Mouse (Mus musculus): ENCODE measurements around the gene St3gal6.
"Not testable (repeated sequence)": the region's sequence is repeated elsewhere in the genome, so short reads cannot be mapped to it uniquely, and the experiment has no call there.

St3gal6 gene

GRCm38 (mm10) chr16:58474875-58475274 is 49.2 kb downstream of the St3gal6 start:
- DNase-seq, result no peak

DNA sequence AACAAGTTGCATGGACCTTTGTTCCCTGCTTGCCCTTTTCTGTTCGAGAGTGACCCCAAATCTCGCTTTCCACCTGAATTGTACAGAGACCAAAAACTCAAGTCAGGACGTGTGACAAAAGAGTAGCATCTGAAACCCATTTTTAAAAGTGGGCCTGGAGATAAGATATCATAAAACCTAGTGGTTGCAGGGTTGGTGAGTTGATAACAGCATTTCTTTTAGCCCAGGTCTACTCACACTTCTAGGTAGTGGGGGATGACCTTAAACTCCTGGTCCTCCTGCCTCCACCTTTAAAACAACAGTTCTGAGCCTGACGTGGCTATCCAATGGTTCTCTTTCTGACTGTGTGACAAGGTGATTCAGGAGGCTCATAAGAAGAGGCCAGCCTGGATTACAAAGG is 53.2 kb downstream of the St3gal6 start:
- no peak for DNase-seq

- DNase-seq, result no peak
These were observed 54.0 kb downstream of the St3gal6 start for GRCm38 (mm10) chr16:58470061-58470460.

DNA sequence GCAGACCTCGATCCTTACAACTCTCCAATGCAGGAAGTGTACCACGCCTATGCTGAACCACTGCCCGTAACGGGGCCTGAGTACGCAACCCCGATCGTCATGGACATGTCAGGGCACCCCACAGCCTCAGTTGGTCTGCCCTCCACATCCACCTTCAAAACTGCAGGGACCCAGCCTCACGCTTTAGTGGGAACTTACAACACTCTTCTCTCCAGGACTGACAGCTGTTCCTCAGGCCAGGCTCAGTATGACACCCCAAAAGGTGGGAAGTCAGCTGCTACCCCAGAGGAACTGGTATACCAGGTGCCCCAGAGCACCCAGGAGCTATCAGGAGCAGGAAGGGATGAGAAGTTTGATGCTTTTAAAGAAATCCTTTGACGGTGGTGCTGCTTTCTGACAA is 58.6 kb downstream of the St3gal6 start:
- no peak for DNase-seq

- DNase-seq, result no peak
These were observed 60.0 kb downstream of the St3gal6 start for GRCm38 (mm10) chr16:58464051-58464450.

DNA sequence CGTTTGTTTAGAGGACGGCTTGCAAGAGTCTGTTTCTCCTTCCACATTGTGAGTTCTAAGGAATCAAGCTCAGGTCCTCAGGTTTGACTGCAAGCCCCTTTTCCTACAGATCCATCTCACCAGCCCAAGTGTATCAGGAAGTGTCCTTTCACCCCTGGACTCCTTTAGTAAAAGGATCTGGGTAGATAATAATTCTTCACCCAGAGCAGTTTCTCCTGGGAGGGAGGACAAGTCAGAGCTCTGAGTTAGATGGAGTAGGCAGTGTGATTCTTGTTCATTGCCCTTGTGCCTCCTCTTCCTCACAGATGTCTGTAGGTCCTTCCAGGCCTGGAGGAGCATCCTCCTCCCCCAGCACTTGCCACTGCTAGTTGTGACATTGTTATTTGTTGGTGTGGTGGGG is 61.5 kb downstream of the St3gal6 start:
- DNase-seq, result no peak

- DNase-seq, result no peak
These were observed 62.1 kb downstream of the St3gal6 start for GRCm38 (mm10) chr16:58461856-58462518.

GRCm38 (mm10) chr16:58460386-58460785 is 63.7 kb downstream of the St3gal6 start:
- no peak for DNase-seq

DNA sequence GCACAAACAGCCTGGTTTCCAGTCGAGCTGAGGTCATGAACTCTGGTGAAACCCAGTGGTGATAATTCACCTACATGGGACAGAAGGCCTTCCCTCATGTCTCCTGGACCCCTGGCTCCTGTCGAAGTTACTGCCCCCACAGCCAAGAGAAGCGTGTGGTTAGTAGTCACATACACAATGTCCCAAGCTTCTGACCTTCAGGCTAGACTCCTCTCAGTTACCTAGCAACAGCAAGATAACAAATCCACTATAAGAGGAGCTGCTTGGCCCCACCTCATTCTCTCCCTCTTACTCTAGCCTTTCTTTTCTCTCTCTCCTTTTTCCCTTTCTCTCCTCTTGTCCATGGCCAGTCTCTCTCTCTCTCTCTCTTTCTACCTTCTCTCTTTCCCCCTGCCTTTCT is 64.1 kb downstream of the St3gal6 start:
- not testable (repeated sequence) for DNase-seq

- no peak for DNase-seq
These were observed 67.1 kb downstream of the St3gal6 start for GRCm38 (mm10) chr16:58456991-58457390.

- no peak for DNase-seq
These were observed 67.6 kb downstream of the St3gal6 start for GRCm38 (mm10) chr16:58456445-58456844.

DNA sequence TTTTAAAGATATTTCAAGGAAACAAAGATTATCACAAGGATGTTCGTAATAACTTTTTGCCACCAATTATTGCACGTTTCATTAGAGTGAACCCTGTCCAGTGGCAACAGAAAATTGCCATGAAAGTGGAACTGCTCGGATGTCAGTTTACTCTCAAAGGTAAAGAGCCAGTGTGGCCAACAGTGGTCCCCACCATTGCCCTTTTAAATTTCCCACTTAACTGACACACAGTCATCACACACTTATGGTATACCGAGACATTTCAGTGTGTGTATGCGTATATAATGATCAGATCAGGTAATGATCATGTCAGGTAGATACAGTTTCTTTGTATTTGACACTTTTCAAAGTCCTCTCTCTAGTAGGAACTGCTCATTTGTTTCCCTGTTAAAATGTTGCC is 68.9 kb downstream of the St3gal6 start:
- no peak for DNase-seq

DNA sequence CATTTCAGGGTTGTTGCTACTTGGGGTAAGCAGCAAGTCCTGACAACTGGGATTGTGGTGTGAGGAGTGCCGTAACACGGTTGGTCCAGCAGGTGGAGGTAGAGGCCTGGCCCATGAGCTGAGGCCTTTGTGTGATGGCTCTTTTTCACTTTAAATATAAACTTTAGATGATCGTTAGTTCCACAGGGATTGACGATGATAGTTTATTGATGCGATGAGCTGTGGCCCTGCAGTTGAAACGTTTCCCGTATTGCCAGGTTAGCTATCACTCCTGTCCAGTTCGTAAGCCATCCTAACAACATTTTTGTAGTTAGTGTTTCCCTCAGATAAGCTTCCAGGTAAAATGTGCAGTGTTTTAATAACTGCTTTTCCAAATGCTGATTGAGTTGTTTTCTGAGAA is 69.4 kb downstream of the St3gal6 start:
- peak; percentile 10 for DNase-seq

DNA sequence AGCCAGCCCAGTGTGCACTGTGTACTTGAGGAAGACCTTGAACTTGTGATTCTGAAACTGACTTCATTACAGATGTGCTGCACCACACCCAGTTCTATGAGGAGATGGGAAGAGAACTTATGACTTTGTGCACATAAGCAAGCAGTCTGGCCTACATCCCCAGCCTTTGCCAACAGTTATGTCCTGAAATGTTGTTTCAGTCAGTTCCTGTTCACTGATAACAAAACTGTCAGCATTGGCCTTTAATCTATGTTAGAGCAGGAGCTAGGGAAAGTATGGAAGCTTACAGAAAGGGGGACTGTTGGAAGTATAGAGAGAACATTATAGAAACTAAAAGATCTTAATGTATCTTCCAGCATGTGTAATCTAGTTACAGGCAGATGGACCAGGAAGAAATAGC is 70.2 kb downstream of the St3gal6 start:
- DNase-seq, result no peak

DNA sequence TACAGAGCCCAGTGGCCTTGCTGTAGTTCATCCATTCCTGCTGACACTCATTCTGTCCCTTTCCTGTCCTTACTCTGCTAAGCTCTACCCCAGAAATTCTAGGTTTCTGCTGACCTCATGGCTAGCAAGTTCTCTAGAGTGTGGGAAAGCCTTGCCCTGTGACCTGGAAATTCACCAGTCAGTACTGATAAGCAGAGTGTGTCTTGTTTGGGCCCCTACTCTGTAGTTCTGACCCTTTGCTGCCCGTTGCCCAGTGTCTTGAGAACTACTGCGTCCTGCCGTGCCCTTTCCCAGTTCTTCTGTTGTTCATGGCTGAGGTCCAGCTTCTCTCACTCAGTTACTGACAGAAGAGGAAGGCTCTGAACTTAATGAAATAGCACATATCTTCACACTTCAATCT is 70.9 kb downstream of the St3gal6 start:
- no peak for DNase-seq

DNA sequence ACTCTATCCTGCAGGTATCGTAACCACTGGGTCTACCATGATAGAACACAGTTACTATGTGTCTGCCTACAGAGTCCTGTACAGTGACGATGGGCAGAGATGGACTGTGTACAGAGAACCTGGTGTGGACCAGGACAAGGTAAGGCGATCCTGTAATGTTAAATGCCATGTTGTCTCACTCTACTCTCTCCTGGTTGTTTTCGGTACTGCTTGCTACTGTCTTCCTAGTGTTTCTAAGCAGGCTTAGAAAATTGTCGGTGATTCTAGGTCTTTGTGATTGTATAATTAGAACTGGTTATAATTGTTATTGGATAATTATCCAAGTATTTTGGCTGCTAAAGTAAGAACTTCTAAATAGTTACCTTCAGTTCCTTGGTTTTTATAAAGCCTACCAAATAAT is 72.4 kb downstream of the St3gal6 start:
- no peak for DNase-seq

GRCm38 (mm10) chr16:58450648-58451047 is 73.4 kb downstream of the St3gal6 start:
- DNase-seq, result no peak

DNA sequence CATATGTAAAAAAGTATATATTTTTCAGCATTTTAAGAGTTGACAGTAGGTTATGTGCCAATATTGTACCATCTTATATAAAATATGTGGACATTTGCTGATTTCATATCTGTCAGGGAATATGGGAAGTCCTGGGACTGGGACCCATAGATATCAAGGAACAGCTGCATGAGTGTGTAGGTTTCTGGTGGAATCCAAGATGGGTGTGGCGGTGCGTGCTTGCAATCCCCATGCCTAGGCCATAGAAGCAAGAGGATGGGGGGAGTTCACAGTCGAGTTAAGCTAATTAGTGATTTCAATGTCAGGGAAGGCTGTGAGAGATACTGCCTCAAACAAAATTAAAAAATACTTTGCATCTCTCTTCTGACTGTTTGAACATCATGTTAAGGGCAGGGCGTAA is 75.0 kb downstream of the St3gal6 start:
- DNase-seq, result no peak

DNA sequence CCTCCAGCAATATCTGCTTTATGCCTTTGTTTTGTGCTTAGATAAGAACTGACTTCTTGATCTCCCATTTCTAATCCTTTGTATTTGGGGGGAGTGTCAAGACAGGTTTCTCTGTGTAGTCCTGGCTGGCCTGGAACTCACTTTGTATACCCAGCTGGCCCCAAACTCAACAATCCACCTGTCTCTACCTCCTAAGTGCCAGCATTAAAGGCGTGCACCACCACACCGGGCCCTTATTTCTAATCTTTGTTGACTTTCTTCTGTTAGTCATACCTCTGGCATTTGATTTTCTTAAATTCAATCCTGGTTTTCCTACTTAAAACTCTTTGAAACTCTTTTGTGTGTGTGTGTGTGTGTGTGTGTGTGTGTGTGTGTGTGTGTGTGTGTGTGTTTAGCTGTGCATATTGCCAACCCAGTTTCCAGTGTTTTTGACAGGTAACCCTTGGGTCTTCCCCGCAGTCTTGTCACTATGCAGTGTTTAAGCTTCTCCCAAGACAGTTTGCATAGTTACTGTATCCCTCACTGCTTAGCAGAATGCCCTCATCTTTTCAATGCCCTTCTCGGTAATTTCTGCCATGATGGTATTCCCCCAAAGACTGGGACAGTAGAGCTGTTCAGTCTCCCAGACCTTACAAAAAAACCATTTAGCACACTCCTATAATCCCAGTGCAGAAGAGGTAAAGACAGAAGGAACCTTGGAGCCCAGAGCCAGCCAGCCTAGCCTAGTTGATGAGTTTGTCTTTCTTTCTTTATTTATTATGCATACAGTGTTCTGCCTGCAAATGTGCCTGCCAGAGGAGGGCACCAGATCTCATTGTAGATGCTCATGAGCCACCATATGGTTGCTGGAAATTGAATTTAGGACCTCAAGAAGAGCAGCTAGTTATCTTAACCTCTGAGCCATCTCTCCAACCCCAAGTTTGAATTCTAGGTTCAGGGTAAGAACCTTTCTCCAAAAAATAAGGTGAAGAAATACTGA is 77.5 kb downstream of the St3gal6 start:
- DNase-seq, result no peak

GRCm38 (mm10) chr16:58444735-58445134 is 79.3 kb downstream of the St3gal6 start:
- DNase-seq, result no peak

DNA sequence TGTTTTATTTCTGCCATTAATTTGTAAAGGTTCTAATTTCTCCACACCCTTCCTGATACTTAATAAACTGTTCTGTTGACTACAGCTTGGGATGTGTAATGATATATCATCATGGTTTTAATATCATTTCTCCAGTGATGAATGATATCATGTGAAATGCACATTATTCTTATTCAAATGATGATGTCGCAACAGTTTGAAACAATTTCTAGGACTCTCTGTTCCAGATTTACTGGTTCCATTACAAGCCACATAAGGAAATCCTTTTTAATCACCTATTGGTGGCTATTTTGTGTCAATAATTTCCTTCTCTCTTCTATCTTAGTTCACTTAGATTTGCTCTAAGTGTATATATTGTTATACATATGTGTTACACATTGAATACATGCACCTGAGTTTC is 91.7 kb downstream of the St3gal6 start:
- no peak for DNase-seq

- DNase-seq, result no peak
These were observed 93.8 kb downstream of the St3gal6 start for GRCm38 (mm10) chr16:58430246-58430645.

DNA sequence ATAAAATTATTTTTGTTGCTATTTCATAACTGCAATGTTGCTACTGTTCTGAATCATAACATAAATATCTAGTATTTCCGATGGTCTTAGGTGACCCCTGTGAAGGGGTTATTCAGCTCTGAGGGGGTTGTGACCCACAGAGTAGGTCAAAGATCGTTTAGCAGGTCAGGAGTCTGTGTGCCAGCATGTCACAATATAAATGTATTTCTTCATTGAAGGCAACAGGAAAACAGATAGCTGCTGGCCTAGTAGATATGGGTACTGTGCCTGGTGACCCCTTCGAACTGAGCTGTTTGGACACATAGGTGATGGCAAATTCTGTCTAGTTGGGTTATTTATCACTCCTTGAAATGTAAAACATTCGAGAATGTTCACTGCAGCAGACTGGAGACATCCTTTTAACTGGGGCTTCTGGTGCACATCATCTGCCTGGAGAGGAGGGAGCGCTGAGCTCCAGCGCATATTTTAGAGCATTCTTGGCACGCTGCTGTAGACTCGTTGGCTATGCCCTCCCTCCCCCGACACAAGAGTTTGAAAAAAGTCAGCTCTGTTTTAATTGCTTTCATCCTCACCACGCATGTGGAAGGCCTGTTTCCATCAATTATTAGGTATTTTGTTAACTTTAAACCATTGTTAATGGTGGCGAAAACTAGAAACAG is 102.2 kb downstream of the St3gal6 start:
- DNase-seq, result no peak
